Mouse (Mus musculus) midbrain, embryonic 14.5 days (tissue): ENCODE measurements around the gene Dok5. TPM values are rescaled to one million over a fixed set of nuclear protein-coding genes. Genes with fewer than 3 reads are reported as not detected.

Source experiments
- ATAC-seq: fragments of 200-750 bp; cut with Nextera tagmentation; 2 replicates; pipeline ENCODE4 v1.8.0; 2017; ENCODE audit warnings: moderate number of reproducible peaks, moderate library complexity; ENCODE audit not compliant: low FRiP score, low TSS enrichment
- DNase-seq: peaks from one replicate; pipeline ENCODE4 v3.0.0-alpha.2; 2015
- H3K27ac ChIP-seq: fragments of 300-500 bp; sonication (generic); replicated peaks from 2 replicates; pipeline ENCODE4 v1.5.1; 2014; ENCODE audit warnings: mild to moderate bottlenecking, low read depth, low read length, moderate library complexity
- H3K27me3 ChIP-seq: fragments of 300-500 bp; sonication (generic); 2 replicates; pipeline ENCODE4 v1.6.1; 2014; ENCODE audit warnings: low read length, control low read depth, mixed read lengths; ENCODE audit not compliant: control insufficient read depth, insufficient read depth
- H3K36me3 ChIP-seq: fragments of 300-500 bp; sonication (generic); 2 replicates; pipeline ENCODE4 v1.6.1; 2014; ENCODE audit warnings: low read length, control low read depth; ENCODE audit not compliant: control insufficient read depth, insufficient read depth
- H3K4me1 ChIP-seq: fragments of 300-500 bp; sonication (generic); 2 replicates; pipeline ENCODE4 v1.6.1; 2014; ENCODE audit warnings: mild to moderate bottlenecking, antibody characterized with exemption, low read length, control low read depth; ENCODE audit not compliant: control insufficient read depth, insufficient read depth
- H3K4me2 ChIP-seq: fragments of 300-500 bp; sonication (generic); 2 replicates; pipeline ENCODE4 v1.6.1; 2014; ENCODE audit warnings: mild to moderate bottlenecking, low read length, moderate library complexity
- H3K4me3 ChIP-seq: fragments of 300-500 bp; sonication (generic); replicated peaks from 2 replicates; pipeline ENCODE4 v1.5.1; 2014; ENCODE audit warnings: low read depth, low read length
- H3K9ac ChIP-seq: fragments of 300-500 bp; sonication (generic); replicated peaks from 2 replicates; pipeline ENCODE4 v1.6.1; 2014; ENCODE audit warnings: mild to moderate bottlenecking, low read length, moderate library complexity
- H3K9me3 ChIP-seq: fragments of 300-500 bp; sonication (generic); 2 replicates; pipeline ENCODE4 v1.6.1; 2016; ENCODE audit warnings: low read length, control low read depth, mixed read lengths; ENCODE audit not compliant: control insufficient read depth
- WGBS: fragments of 180-500 bp; shearing (Covaris S2); extraction: QIAGEN DNeasy Blood & Tissue Kit; methylation state at CpG from one replicate; pipeline ENCODE4 v1.1.7; 2014; 5-methylcytosine and 5-hydroxymethylcytosine counted together
- polyA plus RNA-seq: library from polyadenylated mRNA; unstranded; fragments of >200 nt; fragmentation: Nextera tagmentation; extraction: Ambion mirVana; gene quantifications from 2 replicates; pipeline ENCODE4 v1.2.1, GENCODE M21; 2014

Dok5 gene
- polyA plus RNA-seq, 1 experiment from 2014 or later = 43.0 TPM

- DNase-seq (no peak), ATAC-seq (no peak)
- no peak overlapping the region for H3K9ac ChIP-seq
- 0 out of 2 replicates have a peak, but pooled peaks cover 4% of the 10 kb centered on the region for H3K36me3 ChIP-seq
- peak overlapping the region; percentile 56 for H3K27ac ChIP-seq
- no peak overlapping the region for H3K4me3 ChIP-seq
- H3K9me3 ChIP-seq = no peaks in the 10 kb centered on the region
- H3K4me2 ChIP-seq = no peak overlapping the region
- H3K4me1 ChIP-seq = peaks cover 41% of the 10 kb centered on the region
- 0% methylated on average over 1 of the region's 1 CpGs for WGBS
- no peaks in the 10 kb centered on the region for H3K27me3 ChIP-seq
These were observed 39.9 kb downstream of the Dok5 start for GRCm38 (mm10) chr2:170771555-170771954.

GRCm38 (mm10) chr2:170772126-170772884 lies 40.7 kb downstream of the Dok5 start:
- no peaks in the 10 kb centered on the region for H3K9me3 ChIP-seq
- no peaks in the 10 kb centered on the region for H3K27me3 ChIP-seq
- peak overlapping the region; percentile 82 for H3K27ac ChIP-seq
- peak; percentile 70 for DNase-seq
- H3K4me2 ChIP-seq = peak overlapping the region; percentile 44
- H3K9ac ChIP-seq = no peak overlapping the region; the same call in 1 of the 2 replicates
- no peaks in the 10 kb centered on the region for H3K36me3 ChIP-seq
- peaks cover 36% of the 10 kb centered on the region for H3K4me1 ChIP-seq
- WGBS = under 1% methylated on average over 19 of the region's 19 CpGs
- peak; percentile 47 for ATAC-seq
- no peak overlapping the region for H3K4me3 ChIP-seq

GRCm38 (mm10) chr2:170772885-170773270 lies 41.3 kb downstream of the Dok5 start:
- DNase-seq = peak; percentile 72
- H3K9ac ChIP-seq = no peak overlapping the region; the same call in 1 of the 2 replicates
- H3K9me3 ChIP-seq = no peaks in the 10 kb centered on the region
- no peak overlapping the region for H3K4me3 ChIP-seq
- peaks cover 31% of the 10 kb centered on the region for H3K4me1 ChIP-seq
- H3K36me3 ChIP-seq = no peaks in the 10 kb centered on the region
- peak overlapping the region; percentile 44 for H3K4me2 ChIP-seq
- H3K27ac ChIP-seq = peak overlapping the region; percentile 82
- H3K27me3 ChIP-seq = no peaks in the 10 kb centered on the region
- peak; percentile 59; the same call in 1 of the 2 replicates for ATAC-seq
- 11% methylated on average over 8 of the region's 8 CpGs for WGBS

- Histone ChIP-seq H3K9me3 (no peaks in the 10 kb centered on the region), H3K4me3 (no peak overlapping the region), H3K9ac (no peak overlapping the region), H3K36me3 (no peaks in the 10 kb centered on the region), H3K27ac (no peak overlapping the region), H3K27me3 (no peaks in the 10 kb centered on the region), H3K4me2 (no peak overlapping the region), H3K4me1 (peaks cover 42% of the 10 kb centered on the region)
- DNase-seq = no peak
- no peak for ATAC-seq
- 85% methylated on average over 15 of the region's 15 CpGs for WGBS
These were observed 44.0 kb downstream of the Dok5 start for GRCm38 (mm10) chr2:170775577-170775976.

GRCm38 (mm10) chr2:170776107-170776506 lies 44.5 kb downstream of the Dok5 start:
- 97% methylated on average over 11 of the region's 11 CpGs for WGBS
- Histone ChIP-seq H3K27me3 (no peaks in the 10 kb centered on the region), H3K9ac (no peak overlapping the region), H3K4me1 (peaks cover 44% of the 10 kb centered on the region), H3K4me2 (no peak overlapping the region), H3K9me3 (no peaks in the 10 kb centered on the region), H3K27ac (no peak overlapping the region), H3K4me3 (no peak overlapping the region), H3K36me3 (no peaks in the 10 kb centered on the region)
- ATAC-seq (no peak), DNase-seq (no peak)

GRCm38 (mm10) chr2:170777572-170777971 lies 46.0 kb downstream of the Dok5 start:
- 76% methylated on average over 6 of the region's 6 CpGs for WGBS
- no peaks in the 10 kb centered on the region for H3K27me3 ChIP-seq
- no peak for DNase-seq

GRCm38 (mm10) chr2:170780010-170780750 lies 48.6 kb downstream of the Dok5 start:
- Histone ChIP-seq H3K4me3 (no peak overlapping the region), H3K36me3 (no peaks in the 10 kb centered on the region), H3K27ac (0 out of 2 replicates have a peak overlapping the region, but pooled peaks have one; percentile 41), H3K9ac (no peak overlapping the region), H3K4me1 (peaks cover 25% of the 10 kb centered on the region; the same call in 1 of the 2 replicates), H3K27me3 (no peaks in the 10 kb centered on the region), H3K9me3 (no peaks in the 10 kb centered on the region), H3K4me2 (no peak overlapping the region)
- no peak for ATAC-seq
- peak; percentile 37 for DNase-seq
- 68% methylated on average over 11 of the region's 11 CpGs for WGBS

More at GRCm38 (mm10) chr2:170777572-170777971, 46.0 kb downstream of the Dok5 start:
- Histone ChIP-seq H3K27ac (no peak overlapping the region), H3K9ac (no peak overlapping the region), H3K4me3 (no peak overlapping the region), H3K4me1 (peaks cover 37% of the 10 kb centered on the region), H3K9me3 (no peaks in the 10 kb centered on the region), H3K4me2 (no peak overlapping the region), H3K36me3 (no peaks in the 10 kb centered on the region)
- ATAC-seq = no peak

GRCm38 (mm10) chr2:170788101-170788500 lies 56.5 kb downstream of the Dok5 start:
- H3K36me3 ChIP-seq = no peaks in the 10 kb centered on the region
- no peak overlapping the region for H3K9ac ChIP-seq
- H3K4me1 ChIP-seq = peaks cover 7% of the 10 kb centered on the region; the same call in 1 of the 2 replicates
- DNase-seq (no peak), ATAC-seq (no peak)
- H3K9me3 ChIP-seq = no peaks in the 10 kb centered on the region; the same call in 1 of the 2 replicates
- no peak overlapping the region for H3K4me3 ChIP-seq
- H3K27me3 ChIP-seq = no peaks in the 10 kb centered on the region
- no peak overlapping the region for H3K27ac ChIP-seq
- H3K4me2 ChIP-seq = no peak overlapping the region
- 95% methylated on average over 10 of the region's 10 CpGs for WGBS
